Mouse (Mus musculus): Measurements from ENCODE around the gene Gm6899. TPM values are rescaled to one million over a fixed set of nuclear protein-coding genes. Genes with fewer than 3 reads are reported as not detected.

Gm6899 gene
- total RNA-seq, 2 experiments from 2014 or later: not detected

GRCm38 (mm10) chr11:26636239-26636638, 43.2 kb downstream of the Gm6899 start:
- intact Hi-C loops (cut with DNase I; ENCODE audit: low total_unique reads): no loop called here
- DNase-seq: no peak

- no peak for DNase-seq
- intact Hi-C loops (cut with DNase I; ENCODE audit: low total_unique reads): no loop called here
Measured at GRCm38 (mm10) chr11:26640314-26640785, 47.3 kb downstream of the Gm6899 start.

- intact Hi-C loops (cut with DNase I; ENCODE audit: low total_unique reads): no loop called here
- no peak for DNase-seq
Measured at GRCm38 (mm10) chr11:26642141-26642540, 49.1 kb downstream of the Gm6899 start.

Other genes with a start within 250 kb of the Gm6899 start
- 1 to 10 TPM; 3.5 to 4.6 TPM for gene Fancl, start 207.1 kb upstream of the Gm6899 start, total RNA-seq (2021)
- 1 to 10 TPM; 5.5 to 6.8 TPM for gene Vrk2, start 758 bp downstream of the Gm6899 start, total RNA-seq (2021)

Measured in gastrocnemius, postnatal 14 days (tissue).